Mouse (Mus musculus): ENCODE data around the gene Nabp2. TPM values are rescaled to one million over a fixed set of nuclear protein-coding genes. Genes with fewer than 3 reads are reported as not detected.

Gene Nabp2
- polyA plus RNA-seq, 1 experiment, result 458 TPM

- H3K4me1 ChIP-seq, result peaks cover 43% of the 10 kb centered on the region
- peaks cover 17% of the 10 kb centered on the region for H3K36me3 ChIP-seq (replicated peaks; ENCODE audit: low read length)
Measured at GRCm38 (mm10) chr10:128369218-128369543, 42.1 kb downstream of the Nabp2 start.

GRCm38 (mm10) chr10:128368402-128369217, 42.7 kb downstream of the Nabp2 start, which contains the start of gene Coq10a:
Gene Coq10a (minus strand): TSS chr10:128368997.
- H3K27me3 ChIP-seq (replicated peaks), result no peaks in the 10 kb centered on the region
- H3K9me3 ChIP-seq, result no peaks in the 10 kb centered on the region
- H3K4me1 ChIP-seq, result peaks cover 42% of the 10 kb centered on the region
- peaks cover 19% of the 10 kb centered on the region for H3K36me3 ChIP-seq (replicated peaks; ENCODE audit: low read length)
- TF ChIP-seq GATA1 (IDR thresholded peaks at IDR 0.05; ENCODE audit: borderline replicate concordance, low read length) (no peak), FLI1 (IDR thresholded peaks at IDR 0.05; ENCODE audit: low read length) (no peak; the same call in 1 of the 2 replicates)
- peak within 1 kb of the TSS; percentile 92 for H3K4me3 ChIP-seq (replicated peaks)

More at GRCm38 (mm10) chr10:128369218-128369543, 42.1 kb downstream of the Nabp2 start:
- TF ChIP-seq FLI1 (IDR thresholded peaks at IDR 0.05; ENCODE audit: low read length) (no peak), GATA1 (IDR thresholded peaks at IDR 0.05; ENCODE audit: borderline replicate concordance, low read length) (no peak)
- Histone ChIP-seq H3K4me3 (replicated peaks) (peak overlapping the region; percentile 92), H3K27me3 (replicated peaks) (no peaks in the 10 kb centered on the region), H3K9me3 (no peaks in the 10 kb centered on the region)

DNA sequence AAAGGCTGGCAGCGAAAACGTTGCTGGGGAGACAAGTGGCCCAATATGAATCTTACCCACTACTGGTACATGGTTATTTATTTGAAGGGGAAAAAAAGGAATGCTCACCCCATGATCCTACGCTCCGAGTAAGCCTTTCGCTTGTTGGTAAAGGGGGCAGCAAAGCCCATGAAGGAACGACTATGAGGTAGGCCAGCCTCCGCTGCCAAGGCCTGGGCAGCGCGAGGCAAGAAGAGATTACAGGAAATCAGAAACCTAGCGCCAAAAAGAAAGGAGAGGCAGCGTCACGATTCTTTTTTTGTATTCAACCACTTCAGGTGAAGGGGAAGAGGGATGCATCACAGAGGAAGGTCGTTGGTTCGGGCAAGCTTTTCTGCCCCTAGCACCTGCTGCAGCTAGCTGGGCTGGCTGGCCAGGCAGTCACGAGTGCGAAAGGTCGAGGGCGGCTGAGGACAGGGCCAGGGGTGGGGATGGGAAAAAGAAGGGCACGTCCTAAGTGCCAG, 43.3 kb downstream of the Nabp2 start:
- H3K4me3 ChIP-seq (replicated peaks), result peak overlapping the region; percentile 92
- TF ChIP-seq GATA1 (IDR thresholded peaks at IDR 0.05; ENCODE audit: borderline replicate concordance, low read length) (no peak), FLI1 (IDR thresholded peaks at IDR 0.05; ENCODE audit: low read length) (no peak)
- H3K27me3 ChIP-seq (replicated peaks), result no peaks in the 10 kb centered on the region
- peaks cover 26% of the 10 kb centered on the region for H3K36me3 ChIP-seq (replicated peaks; ENCODE audit: low read length)
- H3K4me1 ChIP-seq, result peaks cover 40% of the 10 kb centered on the region
- no peaks in the 10 kb centered on the region for H3K9me3 ChIP-seq

GRCm38 (mm10) chr10:128362568-128362967, 48.7 kb downstream of the Nabp2 start:
- Histone ChIP-seq H3K4me3 (replicated peaks) (no peak overlapping the region), H3K4me1 (peaks cover 17% of the 10 kb centered on the region), H3K27me3 (replicated peaks) (no peaks in the 10 kb centered on the region), H3K9me3 (no peaks in the 10 kb centered on the region), H3K36me3 (replicated peaks; ENCODE audit: low read length) (peaks cover 79% of the 10 kb centered on the region)
- TF ChIP-seq GATA1 (IDR thresholded peaks at IDR 0.05; ENCODE audit: borderline replicate concordance, low read length), result no peak
- TF ChIP-seq FLI1 (IDR thresholded peaks at IDR 0.05; ENCODE audit: low read length), result no peak

DNA sequence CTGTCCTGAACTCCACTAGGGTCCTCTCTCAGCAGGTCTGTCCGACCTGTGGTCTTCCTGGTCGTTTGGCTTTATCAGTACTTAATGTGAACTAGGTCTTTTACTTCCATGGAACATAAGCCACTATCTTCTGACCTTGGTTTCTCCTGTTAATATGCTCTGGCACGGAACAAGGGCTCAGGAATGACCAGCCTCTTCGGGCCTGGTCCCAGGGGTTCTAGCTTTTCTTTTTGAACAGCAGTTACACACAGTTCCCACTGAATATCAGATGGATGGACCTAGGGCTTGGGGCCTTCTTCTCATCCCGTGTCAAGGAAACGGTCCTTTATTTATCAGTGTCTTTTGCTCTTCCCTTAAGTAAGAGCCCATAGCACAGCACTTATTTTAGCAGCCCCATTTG, 49.5 kb downstream of the Nabp2 start:
- H3K36me3 ChIP-seq (replicated peaks; ENCODE audit: low read length), result peaks cover 84% of the 10 kb centered on the region
- H3K9me3 ChIP-seq, result no peaks in the 10 kb centered on the region
- TF ChIP-seq FLI1 (IDR thresholded peaks at IDR 0.05; ENCODE audit: low read length) (no peak), GATA1 (IDR thresholded peaks at IDR 0.05; ENCODE audit: borderline replicate concordance, low read length) (no peak)
- H3K4me3 ChIP-seq (replicated peaks), result no peak overlapping the region
- no peaks in the 10 kb centered on the region for H3K27me3 ChIP-seq (replicated peaks)
- peaks cover 11% of the 10 kb centered on the region for H3K4me1 ChIP-seq

GRCm38 (mm10) chr10:128359226-128359625, 52.1 kb downstream of the Nabp2 start:
- Histone ChIP-seq H3K4me1 (peaks cover 11% of the 10 kb centered on the region), H3K9me3 (no peaks in the 10 kb centered on the region), H3K4me3 (replicated peaks) (no peak overlapping the region), H3K27me3 (replicated peaks) (no peaks in the 10 kb centered on the region), H3K36me3 (replicated peaks; ENCODE audit: low read length) (peaks cover 85% of the 10 kb centered on the region)
- TF ChIP-seq GATA1 (IDR thresholded peaks at IDR 0.05; ENCODE audit: borderline replicate concordance, low read length), result no peak
- no peak for TF ChIP-seq FLI1 (IDR thresholded peaks at IDR 0.05; ENCODE audit: low read length)

- H3K36me3 ChIP-seq (replicated peaks; ENCODE audit: low read length), result peaks cover 88% of the 10 kb centered on the region
- no peaks in the 10 kb centered on the region for H3K9me3 ChIP-seq
- no peak for TF ChIP-seq FLI1 (IDR thresholded peaks at IDR 0.05; ENCODE audit: low read length)
Measured at GRCm38 (mm10) chr10:128358796-128359195, 52.5 kb downstream of the Nabp2 start.

More at GRCm38 (mm10) chr10:128358796-128359195, 52.5 kb downstream of the Nabp2 start:
- Histone ChIP-seq H3K27me3 (replicated peaks) (no peaks in the 10 kb centered on the region), H3K4me1 (peaks cover 11% of the 10 kb centered on the region), H3K4me3 (replicated peaks) (no peak overlapping the region)

Other genes with a start within 250 kb of the Nabp2 start
- gene Rbms2, start 231.2 kb downstream of the Nabp2 start, polyA plus RNA-seq (2012; ENCODE audit: insufficient read depth, low replicate concordance), result 1.6 and 7.6 TPM in 2 replicates
- gene Gls2, start 217.0 kb downstream of the Nabp2 start, polyA plus RNA-seq (2012; ENCODE audit: insufficient read depth, low replicate concordance), result 1.8 TPM in 1 of 2 replicates, not detected in the other
- gene Spryd4, start 199.7 kb downstream of the Nabp2 start, polyA plus RNA-seq (2012; ENCODE audit: insufficient read depth, low replicate concordance), result 0.73 TPM in 1 of 2 replicates, not detected in the other
- not detected in 2 replicates for gene Mip, start 185.7 kb downstream of the Nabp2 start, polyA plus RNA-seq (2012; ENCODE audit: insufficient read depth, low replicate concordance)
- gene Timeless, start 179.4 kb downstream of the Nabp2 start, polyA plus RNA-seq (2012; ENCODE audit: insufficient read depth, low replicate concordance), result 2.2 and 8.3 TPM in 2 replicates
- not detected in 2 replicates for gene Apon, start 157.4 kb downstream of the Nabp2 start, polyA plus RNA-seq (2012; ENCODE audit: insufficient read depth, low replicate concordance)
- gene Apof, start 142.8 kb downstream of the Nabp2 start, polyA plus RNA-seq (2012; ENCODE audit: insufficient read depth, low replicate concordance), result not detected in 2 replicates
- gene Stat2, start 140.9 kb downstream of the Nabp2 start, polyA plus RNA-seq (2012; ENCODE audit: insufficient read depth, low replicate concordance), result 8.1 and 18.2 TPM in 2 replicates
- 0.49 TPM in 1 of 2 replicates, not detected in the other for gene Il23a, start 112.7 kb downstream of the Nabp2 start, polyA plus RNA-seq (2012; ENCODE audit: insufficient read depth, low replicate concordance)
- 0.91 and 1.1 TPM in 2 replicates for gene Pan2, start 108.2 kb downstream of the Nabp2 start, polyA plus RNA-seq (2012; ENCODE audit: insufficient read depth, low replicate concordance)
- 29.0 and 98.4 TPM in 2 replicates for gene Cnpy2, start 89.0 kb downstream of the Nabp2 start, polyA plus RNA-seq (2012; ENCODE audit: insufficient read depth, low replicate concordance)
- 2.6 and 12.1 TPM in 2 replicates for gene Cs, start 73.8 kb downstream of the Nabp2 start, polyA plus RNA-seq (2012; ENCODE audit: insufficient read depth, low replicate concordance)
- 5.0 and 18.0 TPM in 2 replicates for gene Coq10a, start 42.5 kb downstream of the Nabp2 start, polyA plus RNA-seq (2012; ENCODE audit: insufficient read depth, low replicate concordance)
- gene Ankrd52, start 34.4 kb downstream of the Nabp2 start, polyA plus RNA-seq (2012; ENCODE audit: insufficient read depth, low replicate concordance), result 18.3 and 19.7 TPM in 2 replicates
- not detected in 2 replicates for gene Slc39a5, start 10.3 kb downstream of the Nabp2 start, polyA plus RNA-seq (2012; ENCODE audit: insufficient read depth, low replicate concordance)
- 17.0 and 19.5 TPM in 2 replicates for gene Rnf41, start 165 bp upstream of the Nabp2 start, polyA plus RNA-seq (2012; ENCODE audit: insufficient read depth, low replicate concordance)
- gene Smarcc2, start 47.8 kb upstream of the Nabp2 start, polyA plus RNA-seq (2012; ENCODE audit: insufficient read depth, low replicate concordance), result 86.7 and 138 TPM in 2 replicates
- 175 and 2,406 TPM in 2 replicates for gene Myl6, start 82.7 kb upstream of the Nabp2 start, polyA plus RNA-seq (2012; ENCODE audit: insufficient read depth, low replicate concordance)
- 9.5 and 15.9 TPM in 2 replicates for gene Myl6b, start 87.2 kb upstream of the Nabp2 start, polyA plus RNA-seq (2012; ENCODE audit: insufficient read depth, low replicate concordance)
- gene Esyt1, start 114.4 kb upstream of the Nabp2 start, polyA plus RNA-seq (2012; ENCODE audit: insufficient read depth, low replicate concordance), result 48.5 and 62.5 TPM in 2 replicates
- 21.5 and 24.2 TPM in 2 replicates for gene Zc3h10, start 136.3 kb upstream of the Nabp2 start, polyA plus RNA-seq (2012; ENCODE audit: insufficient read depth, low replicate concordance)
- gene Rpl41, start 137.8 kb upstream of the Nabp2 start, polyA plus RNA-seq (2012; ENCODE audit: insufficient read depth, low replicate concordance), result 1,477 and 10,817 TPM in 2 replicates
- gene Pa2g4, start 154.5 kb upstream of the Nabp2 start, polyA plus RNA-seq (2012; ENCODE audit: insufficient read depth, low replicate concordance), result 407 and 451 TPM in 2 replicates
- 0.08 TPM in 1 of 2 replicates, not detected in the other for gene Erbb3, start 178.2 kb upstream of the Nabp2 start, polyA plus RNA-seq (2012; ENCODE audit: insufficient read depth, low replicate concordance)
- 3,363 and 5,964 TPM in 2 replicates for gene Rps26, start 215.3 kb upstream of the Nabp2 start, polyA plus RNA-seq (2012; ENCODE audit: insufficient read depth, low replicate concordance)
- 0.37 TPM in 1 of 2 replicates, not detected in the other for gene Ikzf4, start 234.5 kb upstream of the Nabp2 start, polyA plus RNA-seq (2012; ENCODE audit: insufficient read depth, low replicate concordance)